Mouse (Mus musculus): ENCODE data around the gene Ap5b1.
A peak's percentile ranks its signal among the peaks of the same experiment; 100 is the strongest.

The Ap5b1 gene

GRCm38 (mm10) chr19:5567180-5567533 lies 668 bp upstream of the Ap5b1 start:
- DNase-seq (ENCODE audit: low spot score) = no peak

DNA sequence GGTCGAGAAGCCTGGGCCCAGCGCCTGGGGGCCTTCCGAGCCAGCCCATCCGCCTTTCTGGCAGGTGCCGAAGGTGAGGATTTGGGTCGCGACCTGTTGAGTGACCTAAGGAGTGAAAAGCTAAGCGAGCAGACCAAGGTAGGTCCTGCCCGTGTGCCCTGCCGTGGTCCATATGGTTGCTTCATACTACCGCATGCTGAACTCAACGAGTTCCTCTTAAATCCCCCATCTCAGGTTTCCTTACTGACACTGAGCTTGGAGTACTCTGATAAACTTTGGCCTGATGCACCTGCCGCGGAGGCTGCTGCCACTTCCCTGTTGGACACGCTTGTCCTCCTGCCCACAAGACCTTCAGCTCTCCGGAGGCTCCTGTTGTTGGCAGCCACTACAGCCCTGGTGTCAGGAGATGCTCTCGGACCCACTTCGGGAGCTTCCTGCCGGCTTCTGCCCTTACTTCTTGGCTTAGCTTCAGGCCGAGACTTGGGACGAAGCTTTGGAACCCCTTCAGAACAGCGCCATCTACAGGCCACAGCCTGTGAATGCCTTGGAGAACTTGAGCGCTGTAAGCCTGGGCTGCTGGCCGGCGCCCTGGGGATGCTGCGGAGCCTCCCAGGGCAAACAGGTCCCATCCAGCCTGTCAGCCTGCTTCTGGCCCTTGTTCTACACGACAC lies 780 bp downstream of the Ap5b1 start:
- DNase-seq (ENCODE audit: low spot score) = peak; percentile 66

- no peak for DNase-seq (ENCODE audit: low spot score)
Observed at GRCm38 (mm10) chr19:5569521-5569920, 1.7 kb downstream of the Ap5b1 start.

DNA sequence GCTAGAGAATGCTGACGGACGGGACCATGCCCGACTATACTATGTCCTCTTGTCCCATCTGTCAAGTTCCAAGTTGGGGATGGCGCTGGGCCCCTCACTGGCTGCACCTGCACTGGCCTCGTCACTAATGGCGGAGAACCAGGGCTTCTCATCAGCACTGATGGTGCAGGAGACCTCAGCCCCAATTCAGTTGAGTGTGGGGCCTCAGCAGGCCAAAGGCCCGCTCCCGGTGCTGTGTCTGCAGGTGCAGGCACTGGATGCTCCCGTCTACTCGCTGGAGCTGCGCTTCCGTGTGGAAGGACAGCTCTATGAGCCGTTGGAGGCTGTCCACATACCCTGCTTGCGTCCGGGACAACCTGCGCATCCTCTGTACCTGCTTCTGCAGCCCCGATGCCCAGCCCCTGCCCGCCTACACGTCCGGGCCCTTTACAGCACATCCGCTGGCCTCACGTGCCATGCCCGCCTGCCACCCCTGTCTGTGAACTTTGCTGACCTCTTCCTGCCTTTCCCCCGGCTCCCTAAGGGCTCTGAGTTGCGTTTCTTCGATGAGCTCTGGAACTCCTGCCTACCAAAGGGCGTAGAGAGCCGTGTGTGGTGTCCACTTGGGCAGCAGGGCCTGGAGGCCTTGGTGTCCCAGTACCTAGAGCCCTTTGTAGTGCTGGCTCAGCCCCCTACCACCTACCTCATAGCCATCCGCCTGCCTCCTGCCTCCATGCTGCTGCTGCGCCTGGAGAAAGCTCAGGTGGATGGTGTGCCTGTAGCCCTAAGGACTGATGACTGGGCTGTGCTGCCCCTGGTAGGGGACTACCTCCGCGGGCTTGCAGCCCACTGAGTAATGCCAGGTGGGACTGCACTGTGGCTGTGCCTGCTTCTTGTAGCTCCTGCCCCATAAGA lies 2.8 kb downstream of the Ap5b1 start:
- DNase-seq (ENCODE audit: low spot score) = no peak

DNA sequence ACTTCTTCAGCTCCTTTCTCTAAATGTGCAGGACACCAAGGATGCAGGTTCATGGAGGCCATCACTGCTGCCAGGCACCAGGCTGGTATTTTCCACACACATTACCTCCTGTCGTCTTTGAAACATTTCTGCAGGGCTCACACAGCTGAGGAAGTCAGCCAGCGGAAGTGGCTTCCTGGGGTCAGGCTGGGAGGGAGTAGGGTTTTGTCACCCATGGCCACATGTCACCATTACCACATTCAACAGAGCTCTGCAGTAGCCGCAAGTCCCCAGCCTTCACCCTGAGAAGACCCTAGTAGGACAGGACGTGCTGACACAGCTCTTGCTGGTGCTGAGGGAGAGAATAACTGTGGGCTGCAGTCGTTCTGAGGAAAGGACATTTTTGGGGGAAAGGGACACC lies 4.0 kb downstream of the Ap5b1 start:
- DNase-seq (ENCODE audit: low spot score) = no peak

DNA sequence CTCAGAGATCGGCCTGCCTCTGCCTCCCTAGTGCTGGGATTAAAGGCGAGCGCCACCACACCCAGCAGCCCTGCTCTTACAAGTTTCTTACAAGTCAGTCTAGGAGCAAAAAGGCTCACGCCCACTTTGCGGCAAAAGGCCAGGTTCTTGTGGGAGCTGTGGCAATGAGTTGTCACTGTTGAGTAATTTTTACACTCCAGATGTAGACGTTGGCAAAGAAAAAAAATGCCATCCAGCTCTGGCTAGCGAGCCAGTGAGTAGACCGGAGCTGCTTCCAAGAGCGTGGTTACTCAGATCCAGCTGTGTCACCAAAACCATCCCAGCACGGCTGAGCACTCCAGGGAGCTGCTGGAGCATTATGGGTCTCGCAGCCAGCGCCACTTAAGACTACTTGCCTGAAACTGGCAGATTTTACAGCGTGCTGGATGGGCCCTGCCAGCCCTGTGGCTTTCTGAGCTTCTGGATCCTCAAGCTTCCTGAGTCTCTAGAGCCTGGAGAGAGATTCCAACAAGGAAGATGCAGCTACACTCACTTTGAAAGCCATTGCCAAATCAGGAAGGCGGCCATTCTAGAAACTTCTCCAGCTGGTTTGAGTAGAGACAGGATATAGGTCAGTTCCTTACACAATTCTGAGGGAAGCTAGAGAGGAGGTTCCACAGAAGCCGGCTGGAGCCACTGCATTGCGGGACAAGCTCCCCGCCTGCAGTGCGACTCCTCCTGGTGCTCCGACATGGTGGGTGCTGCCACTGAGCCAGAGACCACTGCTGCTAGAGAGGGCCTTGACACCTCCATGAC lies 4.7 kb downstream of the Ap5b1 start:
- peak; percentile 40 for DNase-seq (ENCODE audit: low spot score)

- no peak for DNase-seq (ENCODE audit: low spot score)
Observed at GRCm38 (mm10) chr19:5575336-5575735, 7.5 kb downstream of the Ap5b1 start.

DNA sequence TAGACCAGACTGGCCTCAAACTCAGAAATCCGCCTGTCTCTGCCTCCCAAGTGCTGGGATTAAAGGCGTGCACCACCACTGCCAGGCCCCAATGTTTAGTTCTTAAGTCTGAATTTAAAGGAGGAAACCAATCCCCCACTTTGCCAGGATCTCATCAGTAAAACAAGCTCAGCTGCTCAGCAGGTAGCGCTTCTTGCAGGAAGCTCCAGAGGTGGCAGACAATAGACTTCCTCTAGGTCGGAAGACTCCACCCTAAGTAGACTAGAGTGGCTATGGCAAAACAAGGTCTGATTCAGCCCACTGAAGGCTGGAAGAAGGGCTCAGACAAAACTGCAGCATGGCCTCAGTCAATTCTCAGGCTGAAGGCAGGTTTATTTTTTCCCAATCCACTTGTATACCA lies 12.1 kb downstream of the Ap5b1 start:
- DNase-seq (ENCODE audit: low spot score) = no peak

GRCm38 (mm10) chr19:5580776-5581175 lies 13.0 kb downstream of the Ap5b1 start:
- DNase-seq (ENCODE audit: low spot score) = no peak

DNA sequence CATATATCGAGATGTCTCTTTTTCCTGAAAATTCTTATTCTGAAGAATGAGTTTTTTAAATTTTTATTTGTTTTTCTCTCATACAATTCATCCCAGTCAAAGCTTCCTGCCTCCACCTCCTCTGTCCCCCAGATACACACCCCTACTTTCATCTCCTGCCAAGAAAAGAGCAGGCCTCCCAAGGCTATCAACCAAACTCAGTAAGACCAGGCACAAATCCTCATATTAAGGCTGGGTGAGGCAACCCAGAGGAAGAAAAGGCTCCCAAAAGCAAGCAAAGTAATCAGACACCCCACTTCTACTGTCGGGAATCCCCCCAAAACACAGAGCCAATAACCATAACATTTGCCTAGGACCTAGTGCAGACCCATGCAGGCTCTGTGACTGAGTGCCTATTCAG lies 14.2 kb downstream of the Ap5b1 start:
- no peak for DNase-seq (ENCODE audit: low spot score)

DNA sequence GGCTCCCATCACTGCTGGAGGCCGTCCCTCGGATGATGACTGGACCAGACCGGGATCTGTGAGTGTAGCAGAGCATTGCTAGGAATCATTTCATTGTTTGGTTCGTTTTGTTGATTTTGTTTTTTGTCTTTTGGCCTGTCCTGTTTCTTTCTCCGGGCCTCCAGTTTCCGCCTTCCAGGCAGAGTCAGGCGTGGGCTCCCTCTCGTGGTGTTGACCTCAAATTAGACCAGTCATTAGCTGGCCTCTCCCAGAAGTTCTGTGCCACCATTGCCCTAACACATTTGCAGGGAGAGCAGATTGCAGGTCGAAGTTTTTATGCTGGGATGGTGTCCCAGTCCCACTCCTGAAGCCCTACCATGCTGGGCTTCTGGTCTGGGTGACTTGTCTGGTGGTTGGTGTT lies 21.3 kb downstream of the Ap5b1 start:
- no peak for DNase-seq (ENCODE audit: low spot score)

DNA sequence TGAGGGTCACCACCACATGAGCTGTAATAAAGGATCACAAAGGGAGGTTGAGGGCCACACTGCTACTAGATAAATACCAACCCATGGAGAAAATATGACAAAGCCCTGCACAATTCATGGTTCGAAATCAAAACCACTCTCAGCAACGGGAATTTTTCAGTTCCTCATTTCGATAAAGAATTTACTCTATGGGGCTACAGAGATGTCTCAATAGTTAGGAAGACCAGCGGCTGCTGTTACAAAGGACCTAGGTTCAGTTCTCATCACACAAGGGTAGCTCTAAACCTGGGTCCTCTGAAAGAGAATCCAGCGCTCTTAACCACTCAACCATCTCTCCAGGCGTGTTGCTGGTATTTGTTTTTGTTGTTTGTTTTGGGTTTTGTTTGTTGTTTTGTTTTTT lies 24.1 kb downstream of the Ap5b1 start:
- no peak for DNase-seq (ENCODE audit: low spot score)

DNA sequence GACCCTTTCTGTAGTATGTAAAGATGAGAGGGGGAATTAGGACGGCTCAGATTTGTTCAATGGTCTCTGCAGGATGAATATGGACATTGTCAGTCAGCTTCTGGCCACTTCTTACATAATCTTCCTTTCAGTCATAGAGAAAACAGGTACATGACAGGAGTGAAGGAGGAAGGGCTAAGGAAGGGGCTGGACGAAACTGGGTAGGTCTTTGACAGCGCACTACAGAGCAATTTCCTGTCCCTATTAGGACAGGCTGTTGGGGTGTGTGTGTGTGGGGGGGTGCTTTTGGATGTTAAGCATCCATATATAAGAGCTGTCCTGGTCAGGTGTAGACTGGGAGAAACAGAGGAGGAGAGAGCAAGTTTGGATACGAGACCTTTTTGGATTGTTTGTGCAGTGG lies 31.4 kb downstream of the Ap5b1 start:
- no peak for DNase-seq (ENCODE audit: low spot score)

- DNase-seq (ENCODE audit: low spot score) = peak; percentile 55
Observed at GRCm38 (mm10) chr19:5601752-5602541, 34.1 kb downstream of the Ap5b1 start, which contains the start of gene Rnaseh2c. Rnaseh2c (plus strand) TSS chr19:5601873.

- DNase-seq (ENCODE audit: low spot score) = no peak
Observed at GRCm38 (mm10) chr19:5603664-5604063, 35.8 kb downstream of the Ap5b1 start.

DNA sequence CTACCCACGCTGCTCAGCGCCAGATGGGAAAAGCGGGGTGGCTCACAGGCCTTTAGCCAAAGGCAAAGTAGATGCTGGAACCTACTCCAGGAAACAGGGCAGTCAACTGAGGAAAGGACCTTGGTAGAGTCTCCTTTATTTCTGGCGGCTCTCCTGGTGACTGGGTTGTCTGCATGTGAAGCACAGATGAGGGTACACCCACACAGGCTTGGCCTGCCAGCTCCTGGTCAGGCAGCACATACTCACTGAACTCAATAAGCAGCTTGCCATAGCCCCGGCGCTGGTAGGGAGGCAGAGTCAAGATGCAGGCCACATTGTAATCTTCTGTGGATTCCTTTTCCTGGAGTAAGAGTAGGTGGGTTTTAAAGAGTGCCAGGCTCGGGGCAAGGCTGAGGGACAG lies 37.3 kb downstream of the Ap5b1 start:
- no peak for DNase-seq (ENCODE audit: low spot score)

- DNase-seq (ENCODE audit: low spot score) = no peak
Observed at GRCm38 (mm10) chr19:5606196-5606595, 38.4 kb downstream of the Ap5b1 start.

- DNase-seq (ENCODE audit: low spot score) = no peak
Observed at GRCm38 (mm10) chr19:5607705-5608410, 40.0 kb downstream of the Ap5b1 start.

- DNase-seq (ENCODE audit: low spot score) = no peak
Observed at GRCm38 (mm10) chr19:5608707-5609106, 40.9 kb downstream of the Ap5b1 start.

DNA sequence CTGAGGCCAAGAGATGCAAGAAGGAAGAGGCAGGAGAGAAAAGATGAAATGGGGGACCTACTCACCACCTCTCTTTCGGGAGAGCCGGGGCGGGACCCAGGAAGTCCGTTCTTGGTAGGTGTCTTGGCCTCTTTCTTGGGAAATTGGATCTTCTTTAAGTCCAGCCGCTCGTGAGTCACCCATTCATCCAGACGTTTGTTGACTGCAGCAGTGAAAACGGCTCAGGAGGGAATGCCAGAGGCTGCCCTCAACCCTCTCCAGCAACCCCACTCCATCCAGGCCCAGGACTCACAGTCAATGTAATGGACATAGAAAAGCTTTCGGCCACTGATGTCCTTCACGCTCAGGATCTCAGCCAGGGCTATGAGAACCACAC lies 41.3 kb downstream of the Ap5b1 start:
- DNase-seq (ENCODE audit: low spot score) = no peak
